ENCODE assay signal across 10 mouse cellular contexts in genomic region chr11:76300862-76301261, GRCm38 (mm10).
"Had no signal": no experiment of that assay in that cellular context is flagged by ENCODE, and none has a peak within 500 bp of the region (broad histone marks: within the 10 kb centered on the region; RNA-seq: fewer than 3 reads in every experiment).

No protein-coding gene starts in this region.

- ATAC-seq: liver, embryonic 12.5 days; midbrain, embryonic 13.5 days had no signal

- H3K27me3 ChIP-seq: liver, embryonic 12.5 days; midbrain, embryonic 13.5 days; neural tube, embryonic 15.5 days had no signal

- H3K4me2 ChIP-seq: liver, embryonic 12.5 days; midbrain, embryonic 13.5 days; neural tube, embryonic 15.5 days had no signal

- H3K36me3 ChIP-seq: liver, embryonic 12.5 days; midbrain, embryonic 13.5 days; neural tube, embryonic 15.5 days had no signal

- H3K4me3 ChIP-seq: left cerebral cortex, adult 2 months; liver, embryonic 12.5 days; midbrain, embryonic 13.5 days; myocyte; neural tube, embryonic 15.5 days had no signal

- H3K9me3 ChIP-seq: liver, embryonic 12.5 days; midbrain, embryonic 13.5 days; neural tube, embryonic 15.5 days had no signal

- H3K27ac ChIP-seq: left cerebral cortex, adult 2 months; liver, embryonic 12.5 days; midbrain, embryonic 13.5 days; neural tube, embryonic 15.5 days; stomach, postnatal 0 days had no signal

- DNase-seq: kidney, postnatal 25 days; lung, postnatal 36 days; right cerebral cortex, adult 18-20 months; thymus, postnatal 4 days had no signal

- H3K4me1 ChIP-seq: liver, embryonic 12.5 days had no signal

- H3K9ac ChIP-seq: liver, embryonic 12.5 days; midbrain, embryonic 13.5 days; neural tube, embryonic 15.5 days had no signal
